Mouse (Mus musculus): ENCODE measurements around the gene Dscam. TPM values are rescaled to one million over a fixed set of nuclear protein-coding genes. Genes with fewer than 3 reads are reported as not detected.
A peak's percentile ranks its signal among the peaks of the same experiment; 100 is the strongest.

The Dscam gene
- polyA plus RNA-seq, 1 experiment from 2014 or later: 0.11 TPM

DNA sequence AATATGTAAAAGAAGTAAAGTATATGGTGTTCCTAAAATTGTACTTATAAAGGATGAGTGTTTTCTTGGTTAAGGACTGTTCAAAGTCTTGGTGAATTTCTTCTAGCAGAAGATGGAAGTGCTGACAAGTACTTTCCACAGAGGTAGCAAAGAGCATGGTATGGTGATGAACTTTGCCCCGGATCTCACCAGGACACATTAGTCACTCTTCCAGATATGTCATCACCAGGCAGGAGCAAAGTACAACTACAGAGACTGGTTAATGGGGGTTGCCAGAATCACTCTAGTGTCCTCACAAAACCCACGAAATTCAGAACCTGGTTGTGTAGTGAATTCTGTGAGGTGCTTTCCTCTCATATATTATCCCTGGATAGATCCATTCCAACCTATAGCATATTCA is 379.2 kb downstream of the Dscam start:
- no peak for ATAC-seq (ENCODE audit: insufficient number of reproducible peaks, insufficient read depth, low FRiP score, low TSS enrichment, low read depth)
- Histone ChIP-seq H3K36me3 (no peaks in the 10 kb centered on the region), H3K4me3 (no peak overlapping the region), H3K9ac (no peak overlapping the region), H3K4me1 (peaks cover 3% of the 10 kb centered on the region; the same call in 1 of the 2 replicates), H3K27me3 (no peaks in the 10 kb centered on the region), H3K4me2 (no peak overlapping the region), H3K9me3 (no peaks in the 10 kb centered on the region), H3K27ac (no peak overlapping the region)
- 73% methylated on average over 2 of the region's 2 CpGs for WGBS

DNA sequence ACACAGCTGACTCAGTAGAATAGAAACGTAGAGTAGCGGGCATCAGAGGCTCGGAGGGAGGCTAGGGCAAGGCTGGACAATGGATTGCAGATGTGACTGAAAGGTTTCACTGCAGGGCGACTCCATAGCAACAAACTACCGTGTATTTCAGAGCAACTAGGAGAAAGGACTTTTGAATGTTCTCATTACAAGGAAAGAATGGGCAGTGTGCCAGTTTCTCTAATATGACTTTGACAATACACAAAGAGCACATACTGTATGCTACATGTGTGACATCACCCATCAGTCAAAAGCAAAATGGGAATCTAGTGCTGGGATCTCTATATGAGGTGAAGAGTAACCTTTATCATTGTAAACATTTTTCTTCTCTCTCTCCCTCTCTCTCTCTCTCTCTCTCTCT is 382.3 kb downstream of the Dscam start:
- no peak for ATAC-seq (ENCODE audit: insufficient number of reproducible peaks, insufficient read depth, low FRiP score, low TSS enrichment, low read depth)
- Histone ChIP-seq H3K27me3 (no peaks in the 10 kb centered on the region), H3K4me2 (no peak overlapping the region), H3K36me3 (no peaks in the 10 kb centered on the region), H3K9ac (no peak overlapping the region), H3K4me1 (peaks cover 3% of the 10 kb centered on the region; the same call in 1 of the 2 replicates), H3K27ac (no peak overlapping the region), H3K4me3 (no peak overlapping the region), H3K9me3 (no peaks in the 10 kb centered on the region)
- 49% methylated on average over 5 of the region's 5 CpGs for WGBS

DNA sequence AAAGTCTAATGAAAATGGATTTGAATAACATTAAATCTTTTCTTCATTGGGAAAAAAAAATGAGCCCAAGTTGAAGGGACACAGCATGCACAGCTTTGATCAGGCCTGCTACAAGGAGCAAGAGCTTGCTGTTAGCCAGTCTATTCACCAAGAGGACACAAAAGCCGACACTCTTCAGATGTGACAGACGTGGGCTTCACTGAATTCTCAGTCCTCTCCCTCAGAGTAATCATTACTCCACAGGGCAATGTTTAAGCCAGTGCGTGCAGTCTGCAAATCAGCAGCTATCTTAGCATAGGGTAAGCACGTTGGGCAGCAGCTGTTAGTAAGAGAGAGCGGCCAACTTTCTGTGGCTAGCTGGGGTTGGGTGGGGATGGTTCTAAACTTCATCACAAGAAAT is 391.5 kb downstream of the Dscam start:
- Histone ChIP-seq H3K36me3 (no peaks in the 10 kb centered on the region), H3K27ac (no peak overlapping the region), H3K4me2 (no peak overlapping the region), H3K9ac (no peak overlapping the region), H3K27me3 (no peaks in the 10 kb centered on the region), H3K4me1 (no peaks in the 10 kb centered on the region), H3K4me3 (no peak overlapping the region), H3K9me3 (no peaks in the 10 kb centered on the region)
- 66% methylated on average over 5 of the region's 5 CpGs for WGBS
- ATAC-seq (ENCODE audit: insufficient number of reproducible peaks, insufficient read depth, low FRiP score, low TSS enrichment, low read depth): no peak

DNA sequence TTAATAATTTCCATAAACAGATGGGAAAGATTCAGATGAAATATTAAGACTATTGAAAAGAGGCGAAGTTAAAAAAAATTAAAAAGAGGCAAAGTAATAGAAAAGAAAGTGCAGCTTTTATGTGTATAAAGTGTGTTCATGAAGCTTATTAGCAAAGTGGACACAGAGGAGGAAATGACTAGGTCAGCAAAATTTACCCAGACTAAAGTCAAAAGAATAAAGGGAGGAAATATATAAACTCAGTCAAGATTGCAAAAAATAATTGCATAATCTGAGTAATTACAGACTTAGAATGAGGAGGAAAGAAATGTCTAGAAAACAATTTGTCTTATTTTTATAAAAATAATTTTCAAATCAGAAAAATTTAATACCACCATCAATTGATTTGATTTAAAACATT is 396.3 kb downstream of the Dscam start:
- no peaks in the 10 kb centered on the region for H3K4me1 ChIP-seq
- H3K9me3 ChIP-seq: no peaks in the 10 kb centered on the region
- WGBS: 84% methylated on average over 1 of the region's 1 CpGs
- no peaks in the 10 kb centered on the region for H3K36me3 ChIP-seq
- H3K27ac ChIP-seq: no peak overlapping the region
- H3K27me3 ChIP-seq: no peaks in the 10 kb centered on the region
- no peak overlapping the region for H3K9ac ChIP-seq
- H3K4me3 ChIP-seq: no peak overlapping the region
- no peak for ATAC-seq (ENCODE audit: insufficient number of reproducible peaks, insufficient read depth, low FRiP score, low TSS enrichment, low read depth)
- H3K4me2 ChIP-seq: no peak overlapping the region

DNA sequence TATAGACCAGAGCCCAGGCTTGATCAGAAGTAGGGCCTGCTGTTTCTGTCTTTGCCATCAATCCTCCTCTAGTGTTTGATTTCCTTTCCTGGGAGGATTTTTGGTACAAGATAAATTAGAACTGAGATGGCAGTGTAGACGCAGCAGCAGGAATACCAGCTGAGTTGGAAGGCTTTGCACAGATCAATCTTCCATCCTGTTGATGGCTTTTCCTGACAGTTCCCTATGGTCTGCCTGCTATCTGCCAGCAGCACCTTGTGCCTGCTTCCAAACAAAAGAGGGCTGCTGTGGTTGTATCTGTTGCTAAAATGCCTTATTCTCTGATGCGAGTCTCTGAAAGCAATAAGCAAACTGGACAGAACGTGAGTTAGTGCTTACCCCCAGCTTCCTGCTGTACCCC is 402.6 kb downstream of the Dscam start:
- Histone ChIP-seq H3K27me3 (no peaks in the 10 kb centered on the region), H3K4me3 (no peak overlapping the region), H3K36me3 (no peaks in the 10 kb centered on the region), H3K9ac (no peak overlapping the region), H3K4me1 (no peaks in the 10 kb centered on the region), H3K27ac (no peak overlapping the region), H3K9me3 (no peaks in the 10 kb centered on the region), H3K4me2 (no peak overlapping the region)
- WGBS: 75% methylated on average over 3 of the region's 3 CpGs
- no peak for ATAC-seq (ENCODE audit: insufficient number of reproducible peaks, insufficient read depth, low FRiP score, low TSS enrichment, low read depth)

DNA sequence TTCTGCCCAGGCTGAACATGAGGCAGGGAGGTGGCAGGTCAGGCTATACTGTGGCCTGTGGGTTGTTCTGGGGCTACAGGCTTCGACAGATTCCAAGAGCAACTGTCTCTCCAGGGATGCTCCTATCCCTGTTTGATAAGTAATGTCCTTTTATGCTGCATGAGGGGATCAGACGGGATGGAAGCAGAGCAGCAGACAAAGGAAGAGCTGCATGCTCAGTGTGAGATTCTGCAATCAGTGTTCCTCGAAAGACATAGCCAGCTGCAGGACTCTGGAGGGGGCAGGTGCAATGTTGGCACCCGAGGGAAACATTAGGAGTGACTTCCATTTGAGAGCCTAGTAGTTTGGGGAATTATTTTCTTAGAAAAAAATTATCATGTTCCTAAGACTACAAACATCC is 403.0 kb downstream of the Dscam start:
- H3K9ac ChIP-seq: no peak overlapping the region
- no peak for ATAC-seq (ENCODE audit: insufficient number of reproducible peaks, insufficient read depth, low FRiP score, low TSS enrichment, low read depth)
- no peaks in the 10 kb centered on the region for H3K36me3 ChIP-seq
- H3K9me3 ChIP-seq: no peaks in the 10 kb centered on the region
- H3K4me2 ChIP-seq: no peak overlapping the region
- no peaks in the 10 kb centered on the region for H3K4me1 ChIP-seq
- no peaks in the 10 kb centered on the region for H3K27me3 ChIP-seq
- no peak overlapping the region for H3K4me3 ChIP-seq
- H3K27ac ChIP-seq: no peak overlapping the region
- WGBS: 45% methylated on average over 4 of the region's 4 CpGs

DNA sequence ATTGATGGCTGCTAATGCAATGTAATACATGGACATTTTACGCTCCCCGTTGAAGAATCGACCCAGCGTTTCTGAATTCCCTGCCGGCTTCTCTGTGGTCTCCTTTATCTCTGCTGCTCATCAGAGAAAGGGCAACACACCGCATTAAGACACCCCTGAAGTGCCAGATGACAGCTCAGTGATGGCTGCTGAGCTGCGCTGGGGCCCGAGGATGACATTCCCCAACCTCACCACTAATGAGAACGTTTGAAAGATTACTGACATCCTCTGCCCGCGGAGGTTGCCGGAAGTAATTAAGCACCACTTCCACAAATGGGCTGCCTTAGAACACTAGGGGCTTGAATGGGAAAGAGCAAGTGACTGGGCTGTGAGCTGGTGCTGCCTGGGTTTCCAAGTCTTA is 409.3 kb downstream of the Dscam start:
- Histone ChIP-seq H3K27ac (no peak overlapping the region), H3K9me3 (no peaks in the 10 kb centered on the region), H3K4me1 (peaks cover 21% of the 10 kb centered on the region), H3K27me3 (peaks cover 10% of the 10 kb centered on the region; the same call in 1 of the 2 replicates), H3K36me3 (no peaks in the 10 kb centered on the region), H3K9ac (no peak overlapping the region), H3K4me2 (no peak overlapping the region), H3K4me3 (no peak overlapping the region)
- 30% methylated on average over 12 of the region's 12 CpGs for WGBS
- ATAC-seq (ENCODE audit: insufficient number of reproducible peaks, insufficient read depth, low FRiP score, low TSS enrichment, low read depth): no peak

DNA sequence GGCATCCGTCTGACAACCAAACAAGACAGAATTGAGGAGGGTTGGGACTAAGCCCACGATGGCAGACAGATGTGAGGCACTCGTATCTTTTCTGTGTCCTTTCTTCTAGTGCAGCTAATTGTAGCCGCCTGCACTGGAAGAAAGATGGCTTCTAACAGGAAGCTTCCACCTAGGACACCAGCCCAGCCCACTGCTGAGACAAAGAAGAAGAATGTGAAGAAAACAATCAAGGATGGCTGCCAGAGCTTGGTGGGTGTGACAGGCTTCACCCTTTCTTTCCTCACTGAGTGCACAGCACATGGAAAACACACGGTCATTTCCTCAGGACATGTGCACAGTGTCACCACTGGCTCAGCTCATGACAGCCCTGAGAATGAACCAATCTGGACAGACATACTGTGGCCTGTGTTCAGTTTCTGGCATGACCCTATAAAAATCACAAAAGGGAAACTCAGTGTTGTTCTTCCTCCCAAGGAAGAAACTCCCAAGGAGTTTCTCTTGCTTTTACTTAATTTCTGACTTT is 411.4 kb downstream of the Dscam start:
- peaks cover 21% of the 10 kb centered on the region for H3K4me1 ChIP-seq
- WGBS: 62% methylated on average over 5 of the region's 5 CpGs
- no peak for ATAC-seq (ENCODE audit: insufficient number of reproducible peaks, insufficient read depth, low FRiP score, low TSS enrichment, low read depth)

DNA sequence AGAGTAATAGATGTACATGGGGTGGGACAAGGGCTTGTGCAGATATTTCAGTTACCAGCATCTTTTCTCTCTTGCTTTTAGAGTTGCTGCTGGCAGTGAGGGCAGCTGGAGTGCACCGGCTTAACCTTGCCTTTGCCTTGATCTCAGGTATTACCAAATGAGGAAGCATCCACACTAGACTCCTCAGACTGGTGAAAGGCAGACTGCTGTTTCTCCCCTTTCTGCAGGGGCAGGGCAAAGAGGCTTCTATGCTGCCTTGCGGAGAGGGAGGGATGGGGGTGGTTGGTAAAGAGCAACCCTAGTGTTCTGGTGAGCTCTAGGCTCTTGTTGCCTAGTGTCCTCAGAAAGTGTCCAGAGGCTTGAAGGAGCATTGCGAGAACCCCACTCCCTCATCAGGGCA is 412.2 kb downstream of the Dscam start:
- H3K4me2 ChIP-seq: no peak overlapping the region
- no peak overlapping the region for H3K9ac ChIP-seq
- no peaks in the 10 kb centered on the region for H3K36me3 ChIP-seq
- 44% methylated on average over 3 of the region's 3 CpGs for WGBS
- no peaks in the 10 kb centered on the region for H3K9me3 ChIP-seq
- no peak overlapping the region for H3K27ac ChIP-seq
- H3K4me1 ChIP-seq: peaks cover 21% of the 10 kb centered on the region
- no peak overlapping the region for H3K4me3 ChIP-seq
- peaks cover 13% of the 10 kb centered on the region for H3K27me3 ChIP-seq
- ATAC-seq (ENCODE audit: insufficient number of reproducible peaks, insufficient read depth, low FRiP score, low TSS enrichment, low read depth): no peak

More for the DNA sequence above, 411.4 kb downstream of the Dscam start:
- H3K9me3 ChIP-seq: no peaks in the 10 kb centered on the region
- no peak overlapping the region for H3K27ac ChIP-seq
- no peaks in the 10 kb centered on the region for H3K36me3 ChIP-seq
- H3K4me3 ChIP-seq: no peak overlapping the region
- H3K27me3 ChIP-seq: peaks cover 13% of the 10 kb centered on the region
- no peak overlapping the region for H3K4me2 ChIP-seq
- H3K9ac ChIP-seq: no peak overlapping the region

DNA sequence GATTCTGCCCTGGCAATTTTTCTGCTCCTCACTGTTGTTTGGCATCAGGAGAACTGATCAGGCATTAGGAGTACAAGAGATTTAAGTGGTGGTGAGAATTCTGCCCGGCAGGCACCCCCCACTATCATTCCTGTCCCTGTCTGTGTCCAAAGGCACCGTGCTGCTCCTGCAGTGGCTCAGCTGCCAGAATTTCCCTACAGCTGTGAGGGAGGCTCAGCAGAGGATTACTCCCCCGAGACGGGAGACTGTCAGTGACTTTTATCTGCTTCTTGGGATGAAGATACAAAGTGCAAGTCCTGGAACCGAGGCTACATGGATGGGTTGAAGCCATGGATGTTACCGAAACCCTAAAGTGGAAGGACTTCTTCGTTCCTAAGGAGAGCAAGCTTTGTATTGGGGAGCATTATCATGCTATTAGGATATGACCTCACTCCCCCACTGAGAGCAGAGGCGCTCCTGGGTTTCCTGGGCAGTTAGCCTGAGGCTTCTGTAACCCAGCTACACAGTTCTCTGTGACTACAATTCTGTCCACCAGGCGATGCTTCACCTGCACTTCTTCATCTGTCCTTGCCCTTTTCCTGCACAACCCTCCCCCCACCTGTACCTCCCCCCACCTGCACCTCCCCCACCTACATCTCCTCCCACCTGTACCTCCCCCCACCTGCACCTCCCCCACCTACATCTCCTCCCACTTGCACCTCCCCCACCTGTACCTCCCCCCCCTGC is 412.8 kb downstream of the Dscam start:
- Histone ChIP-seq H3K36me3 (no peaks in the 10 kb centered on the region), H3K9me3 (no peaks in the 10 kb centered on the region), H3K4me3 (no peak overlapping the region), H3K27ac (no peak overlapping the region), H3K4me2 (peak overlapping the region; percentile 24; the same call in 1 of the 2 replicates), H3K4me1 (peaks cover 21% of the 10 kb centered on the region), H3K27me3 (peaks cover 13% of the 10 kb centered on the region), H3K9ac (no peak overlapping the region)
- no peak for ATAC-seq (ENCODE audit: insufficient number of reproducible peaks, insufficient read depth, low FRiP score, low TSS enrichment, low read depth)
- 2% methylated on average over 9 of the region's 9 CpGs for WGBS

DNA sequence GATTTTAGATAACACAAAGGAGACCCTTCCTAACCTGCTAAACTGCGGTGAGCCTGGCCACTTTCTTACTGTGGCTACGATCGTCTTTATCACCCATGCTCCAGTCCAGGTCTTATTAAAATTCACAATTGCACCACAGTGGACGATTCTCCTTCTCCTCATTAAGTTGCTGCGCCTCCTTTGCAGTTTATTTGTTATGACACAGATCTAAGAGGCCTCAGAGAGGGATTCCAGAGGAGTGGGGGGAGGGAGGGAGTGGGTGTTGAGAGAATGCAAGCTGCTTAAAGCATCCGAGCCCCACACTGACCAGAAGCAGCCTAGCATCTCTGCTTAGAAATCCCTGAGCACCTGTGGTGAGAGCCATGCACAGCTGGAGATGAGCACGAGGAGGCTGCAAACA is 413.6 kb downstream of the Dscam start:
- Histone ChIP-seq H3K4me2 (0 out of 2 replicates have a peak overlapping the region, but pooled peaks have one; percentile 24), H3K27me3 (peaks cover 13% of the 10 kb centered on the region), H3K4me3 (no peak overlapping the region), H3K9me3 (no peaks in the 10 kb centered on the region), H3K27ac (no peak overlapping the region), H3K9ac (no peak overlapping the region), H3K36me3 (no peaks in the 10 kb centered on the region), H3K4me1 (peaks cover 21% of the 10 kb centered on the region)
- no peak for ATAC-seq (ENCODE audit: insufficient number of reproducible peaks, insufficient read depth, low FRiP score, low TSS enrichment, low read depth)
- 6% methylated on average over 7 of the region's 7 CpGs for WGBS

DNA sequence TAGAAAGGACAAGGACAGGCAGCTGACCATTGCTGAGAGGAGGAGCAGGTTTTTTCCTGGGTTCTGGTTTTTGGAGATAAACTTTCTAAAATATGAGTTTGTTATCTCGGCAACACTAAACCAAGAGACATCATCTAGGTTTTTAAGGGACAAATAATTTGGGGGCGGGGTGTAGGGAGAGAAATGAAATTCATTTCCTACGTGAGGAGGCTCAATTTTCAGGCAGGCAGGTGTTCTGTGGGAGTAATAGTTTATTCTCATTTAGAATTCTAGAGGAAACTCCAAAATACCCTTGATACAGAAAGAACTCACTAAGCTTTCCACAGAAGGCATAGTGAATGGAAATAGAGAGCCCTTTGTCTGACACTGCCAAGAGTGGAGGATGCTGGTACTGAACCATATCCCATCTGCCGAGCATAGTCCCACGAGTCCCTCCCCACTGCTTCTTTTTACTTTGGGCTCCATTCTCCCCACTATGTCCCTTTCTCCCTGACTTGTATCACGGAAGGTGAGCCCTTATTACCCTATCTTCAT is 415.5 kb downstream of the Dscam start:
- H3K36me3 ChIP-seq: no peaks in the 10 kb centered on the region
- H3K9me3 ChIP-seq: no peaks in the 10 kb centered on the region
- no peak overlapping the region for H3K4me3 ChIP-seq
- H3K4me1 ChIP-seq: peaks cover 15% of the 10 kb centered on the region
- no peak for ATAC-seq (ENCODE audit: insufficient number of reproducible peaks, insufficient read depth, low FRiP score, low TSS enrichment, low read depth)
- H3K4me2 ChIP-seq: no peak overlapping the region
- peaks cover 13% of the 10 kb centered on the region for H3K27me3 ChIP-seq
- whole genome bisulfite sequencing: 64% methylated on average over 6 of the region's 6 CpGs
- no peak overlapping the region for H3K9ac ChIP-seq
- no peak overlapping the region for H3K27ac ChIP-seq

All from embryonic facial prominence, embryonic 13.5 days (tissue).